Mouse (Mus musculus): Measurements from ENCODE around the gene Prpf4. TPM values are rescaled to one million over a fixed set of nuclear protein-coding genes. Genes with fewer than 3 reads are reported as not detected.

Gene Prpf4
- polyA plus RNA-seq, 1 experiment, result 11.3 TPM

- H3K4me3 ChIP-seq (ENCODE audit: insufficient read depth, poor library complexity, severe bottlenecking), result no peak overlapping the region
- TF ChIP-seq USF1 (IDR thresholded peaks at IDR 0.05; ENCODE audit: low read depth) (no peak), CEBPB (IDR thresholded peaks at IDR 0.05; ENCODE audit: low read depth) (no peak), FOSL1 (IDR thresholded peaks at IDR 0.05; ENCODE audit: insufficient read depth, low read length, poor library complexity, severe bottlenecking) (no peak), MAX (IDR thresholded peaks at IDR 0.05) (no peak), MYOG (IDR thresholded peaks at IDR 0.05; ENCODE audit: control insufficient read depth, extremely low read depth, insufficient read length) (no peak), CTCF (IDR thresholded peaks at IDR 0.05; ENCODE audit: control insufficient read depth, insufficient read depth, insufficient read length) (no peak), MYOD1 (IDR thresholded peaks at IDR 0.05; ENCODE audit: control insufficient read depth, insufficient read length, low read depth) (no peak)
Measured at GRCm38 (mm10) chr4:62379724-62380381, 28.7 kb upstream of the Prpf4 start.

GRCm38 (mm10) chr4:62383207-62383606 is 25.4 kb upstream of the Prpf4 start:
- H3K4me3 ChIP-seq (ENCODE audit: insufficient read depth, poor library complexity, severe bottlenecking), result no peak overlapping the region
- TF ChIP-seq CEBPB (IDR thresholded peaks at IDR 0.05; ENCODE audit: low read depth) (no peak), FOSL1 (IDR thresholded peaks at IDR 0.05; ENCODE audit: insufficient read depth, low read length, poor library complexity, severe bottlenecking) (no peak), MAX (IDR thresholded peaks at IDR 0.05) (no peak), CTCF (IDR thresholded peaks at IDR 0.05; ENCODE audit: control insufficient read depth, insufficient read depth, insufficient read length) (no peak), USF1 (IDR thresholded peaks at IDR 0.05; ENCODE audit: low read depth) (no peak), MYOD1 (IDR thresholded peaks at IDR 0.05; ENCODE audit: control insufficient read depth, insufficient read length, low read depth) (no peak)
- peaks cover 15% of the 10 kb centered on the region for H3K36me3 ChIP-seq (ENCODE audit: control insufficient read depth, insufficient read depth)
- no peaks in the 10 kb centered on the region for H3K27me3 ChIP-seq (ENCODE audit: control insufficient read depth, insufficient read depth, insufficient read length)
- H3K79me3 ChIP-seq (ENCODE audit: low read depth), result no peaks in the 10 kb centered on the region
- H3ac ChIP-seq (ENCODE audit: control insufficient read depth, insufficient read length, low read depth), result no peak overlapping the region
- peaks cover 7% of the 10 kb centered on the region for H3K79me2 ChIP-seq (ENCODE audit: control insufficient read depth, insufficient read depth)

More at GRCm38 (mm10) chr4:62379724-62380381, 28.7 kb upstream of the Prpf4 start:
- H3K27me3 ChIP-seq (ENCODE audit: control insufficient read depth, insufficient read depth, insufficient read length), result no peaks in the 10 kb centered on the region
- H3K79me3 ChIP-seq (ENCODE audit: low read depth), result peaks cover under 1% of the 10 kb centered on the region
- H3K79me2 ChIP-seq (ENCODE audit: control insufficient read depth, insufficient read depth), result peaks cover 10% of the 10 kb centered on the region
- H3K36me3 ChIP-seq (ENCODE audit: control insufficient read depth, insufficient read depth), result no peaks in the 10 kb centered on the region
- no peak overlapping the region for H3ac ChIP-seq (ENCODE audit: control insufficient read depth, insufficient read length, low read depth)

- H3ac ChIP-seq (ENCODE audit: control insufficient read depth, insufficient read length, low read depth), result no peak overlapping the region
- TF ChIP-seq CTCF (IDR thresholded peaks at IDR 0.05; ENCODE audit: control insufficient read depth, insufficient read depth, insufficient read length) (no peak), FOSL1 (IDR thresholded peaks at IDR 0.05; ENCODE audit: insufficient read depth, low read length, poor library complexity, severe bottlenecking) (no peak), MAX (IDR thresholded peaks at IDR 0.05) (no peak), CEBPB (IDR thresholded peaks at IDR 0.05; ENCODE audit: low read depth) (no peak), MYOD1 (IDR thresholded peaks at IDR 0.05; ENCODE audit: control insufficient read depth, insufficient read length, low read depth) (no peak), MYOG (IDR thresholded peaks at IDR 0.05; ENCODE audit: control insufficient read depth, extremely low read depth, insufficient read length) (no peak), USF1 (IDR thresholded peaks at IDR 0.05; ENCODE audit: low read depth) (no peak)
- no peak overlapping the region for H3K4me3 ChIP-seq (ENCODE audit: insufficient read depth, poor library complexity, severe bottlenecking)
- H3K27me3 ChIP-seq (ENCODE audit: control insufficient read depth, insufficient read depth, insufficient read length), result no peaks in the 10 kb centered on the region
- no peaks in the 10 kb centered on the region for H3K79me3 ChIP-seq (ENCODE audit: low read depth)
- H3K36me3 ChIP-seq (ENCODE audit: control insufficient read depth, insufficient read depth), result peaks cover 19% of the 10 kb centered on the region
- peaks cover 7% of the 10 kb centered on the region for H3K79me2 ChIP-seq (ENCODE audit: control insufficient read depth, insufficient read depth)
Measured at GRCm38 (mm10) chr4:62383752-62384151, 24.8 kb upstream of the Prpf4 start.

GRCm38 (mm10) chr4:62384159-62384558 is 24.4 kb upstream of the Prpf4 start:
- Histone ChIP-seq H3ac (ENCODE audit: control insufficient read depth, insufficient read length, low read depth) (no peak overlapping the region), H3K4me3 (ENCODE audit: insufficient read depth, poor library complexity, severe bottlenecking) (no peak overlapping the region), H3K79me3 (ENCODE audit: low read depth) (no peaks in the 10 kb centered on the region), H3K79me2 (ENCODE audit: control insufficient read depth, insufficient read depth) (peaks cover 7% of the 10 kb centered on the region), H3K36me3 (ENCODE audit: control insufficient read depth, insufficient read depth) (peaks cover 22% of the 10 kb centered on the region), H3K27me3 (ENCODE audit: control insufficient read depth, insufficient read depth, insufficient read length) (no peaks in the 10 kb centered on the region)
- TF ChIP-seq USF1 (IDR thresholded peaks at IDR 0.05; ENCODE audit: low read depth), result no peak

GRCm38 (mm10) chr4:62385439-62385838 is 23.2 kb upstream of the Prpf4 start:
- no peak overlapping the region for H3ac ChIP-seq (ENCODE audit: control insufficient read depth, insufficient read length, low read depth)
- H3K36me3 ChIP-seq (ENCODE audit: control insufficient read depth, insufficient read depth), result peaks cover 25% of the 10 kb centered on the region
- H3K4me3 ChIP-seq (ENCODE audit: insufficient read depth, poor library complexity, severe bottlenecking), result no peak overlapping the region
- TF ChIP-seq MAX (IDR thresholded peaks at IDR 0.05), result no peak
- TF ChIP-seq CTCF (IDR thresholded peaks at IDR 0.05; ENCODE audit: control insufficient read depth, insufficient read depth, insufficient read length), result no peak
- no peak for TF ChIP-seq MYOD1 (IDR thresholded peaks at IDR 0.05; ENCODE audit: control insufficient read depth, insufficient read length, low read depth)
- TF ChIP-seq MYOG (IDR thresholded peaks at IDR 0.05; ENCODE audit: control insufficient read depth, extremely low read depth, insufficient read length), result no peak
- no peak for TF ChIP-seq USF1 (IDR thresholded peaks at IDR 0.05; ENCODE audit: low read depth)
- no peak for TF ChIP-seq CEBPB (IDR thresholded peaks at IDR 0.05; ENCODE audit: low read depth)
- TF ChIP-seq FOSL1 (IDR thresholded peaks at IDR 0.05; ENCODE audit: insufficient read depth, low read length, poor library complexity, severe bottlenecking), result no peak
- no peaks in the 10 kb centered on the region for H3K79me3 ChIP-seq (ENCODE audit: low read depth)
- H3K79me2 ChIP-seq (ENCODE audit: control insufficient read depth, insufficient read depth), result peaks cover 7% of the 10 kb centered on the region
- H3K27me3 ChIP-seq (ENCODE audit: control insufficient read depth, insufficient read depth, insufficient read length), result no peaks in the 10 kb centered on the region

Data from C2C12 (cell line).